Mouse (Mus musculus) heart, postnatal 36 days (tissue): ENCODE results near the gene Olfr1315-ps1. TPM values are rescaled to one million over a fixed set of nuclear protein-coding genes. Genes with fewer than 3 reads are reported as not detected.

Experiments
- DNase-seq, 2 experiments: peaks; one replicate each; pipeline ENCODE4 v3.0.0; 2021 to 2022
- intact Hi-C: fragments of 180-260 bp; cut with DNase I; formaldehyde crosslinking; loops from one replicate; pipeline ENCODE4 v1.15.1; 2025
- total RNA-seq, 2 experiments: library from RNA; stranded (reverse); gene quantifications; 2 replicates each; pipeline ENCODE4 v1.2.3; 2021

Gene Olfr1315-ps1
- not detected for total RNA-seq

DNA sequence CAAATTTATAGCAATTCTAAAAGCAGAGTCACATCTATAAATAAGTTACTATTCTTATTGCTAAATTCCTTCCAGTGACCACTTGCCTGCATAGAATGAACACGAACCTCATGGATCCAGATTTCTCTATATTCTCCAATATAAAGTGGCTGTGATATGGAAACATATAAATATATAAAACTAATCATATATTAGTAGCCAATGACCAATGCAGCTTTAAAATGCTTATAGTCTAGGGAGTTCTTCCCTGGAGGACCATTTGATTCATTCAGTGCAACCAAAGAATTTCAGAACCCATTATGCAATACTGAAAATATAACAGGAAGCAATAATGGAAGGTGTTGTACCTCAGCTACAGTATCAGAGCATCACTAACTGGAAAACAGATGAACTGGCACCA lies at the start of gene Olfr1315-ps1:
Gene Olfr1315-ps1, minus strand, starts transcription at position 101 of the 400 bp plus-strand sequence.
- no peak for DNase-seq
- intact Hi-C loops = no loop called here

DNA sequence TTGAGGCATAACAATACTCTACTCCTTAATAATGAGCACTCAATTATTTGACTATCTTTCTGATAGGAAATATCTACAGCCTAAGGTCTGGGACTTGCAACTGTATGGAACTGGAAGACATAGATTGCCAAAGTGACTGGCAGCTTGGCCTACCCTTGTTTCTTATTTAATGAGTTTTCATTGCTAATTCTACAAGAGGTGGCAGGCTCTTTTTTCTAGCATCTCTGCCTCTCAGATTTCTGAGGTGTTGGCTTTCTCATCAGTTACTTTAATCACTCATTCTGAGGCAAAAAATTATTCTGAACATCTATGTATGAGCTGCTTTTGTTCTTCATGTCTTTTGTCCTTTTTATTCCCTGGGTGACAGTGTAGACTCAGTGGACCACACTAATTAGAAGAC lies 38.7 kb upstream of the Olfr1315-ps1 start, which contains the start of gene Olfr1318:
Gene Olfr1318, plus strand, starts transcription at position 301 of the 400 bp plus-strand sequence.
- DNase-seq = no peak

DNA sequence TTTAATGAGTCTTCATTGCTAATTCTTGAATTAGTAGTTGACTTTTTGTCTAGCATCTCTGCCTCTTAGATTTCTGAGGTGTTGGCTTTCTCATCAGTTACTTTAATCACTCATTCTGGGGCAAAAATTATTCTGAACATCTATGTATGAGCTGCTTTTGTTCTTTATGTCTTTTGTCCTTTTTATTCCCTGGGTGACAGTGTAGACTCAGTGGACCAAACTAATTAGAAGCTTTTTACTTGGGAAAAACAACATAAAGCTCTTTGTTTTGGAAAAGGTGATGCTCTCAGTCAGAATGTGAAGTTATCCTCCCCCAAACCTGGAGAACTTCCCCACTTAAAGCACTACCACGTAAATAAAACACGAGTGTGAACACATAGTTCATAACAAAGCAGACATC lies 24.8 kb upstream of the Olfr1315-ps1 start, which contains the start of gene Olfr1317:
Gene Olfr1317, plus strand, starts transcription at position 301 of the 400 bp plus-strand sequence.
- no peak for DNase-seq
- intact Hi-C loops = no loop called here

More for the DNA sequence above, 38.7 kb upstream of the Olfr1315-ps1 start, which contains the start of gene Olfr1318:
- intact Hi-C loops = no loop called here

DNA sequence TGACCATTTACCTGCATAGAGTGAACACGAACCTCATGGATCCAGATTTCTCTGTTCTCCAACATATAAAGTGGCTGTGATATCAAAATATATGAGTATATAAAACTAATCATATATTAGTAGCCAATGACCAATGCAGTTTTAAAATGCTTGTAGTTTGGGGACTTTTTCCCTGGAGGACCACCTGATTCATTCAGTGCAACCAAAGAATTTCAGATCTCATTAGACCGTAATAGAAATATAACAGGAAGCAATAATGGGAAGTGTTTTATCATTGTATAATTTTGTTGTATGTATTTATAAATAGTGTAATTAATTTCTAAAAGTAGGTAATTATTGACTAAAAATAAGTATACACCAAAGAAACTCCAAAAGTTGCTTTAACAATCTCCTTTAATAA lies 19.6 kb upstream of the Olfr1315-ps1 start, which contains the start of gene Olfr1316:
Gene Olfr1316, minus strand, starts transcription at position 101 of the 400 bp plus-strand sequence.
- no peak for DNase-seq
- intact Hi-C loops = no loop called here

DNA sequence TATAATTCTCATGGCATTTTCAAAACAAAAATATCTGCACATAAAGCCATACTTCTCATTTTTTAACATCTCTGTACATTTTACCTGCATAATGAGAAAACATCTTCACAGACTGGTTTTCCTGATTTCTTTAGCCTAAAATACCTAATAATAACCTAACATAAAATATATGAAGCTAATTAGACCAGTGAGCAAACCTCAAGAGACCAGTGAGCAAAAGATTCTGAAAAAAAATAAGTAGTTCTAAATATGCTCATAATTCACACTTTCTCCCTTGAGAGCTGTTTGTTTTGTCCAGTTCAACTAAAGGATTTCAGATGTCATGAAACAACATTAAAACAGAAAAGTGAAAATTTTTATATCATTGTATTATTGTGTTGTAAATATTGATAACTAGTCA lies 18.6 kb downstream of the Olfr1315-ps1 start, which contains the start of gene Olfr1314:
Gene Olfr1314, minus strand, starts transcription at position 101 of the 400 bp plus-strand sequence.
- DNase-seq = no peak
- intact Hi-C loops = no loop called here

DNA sequence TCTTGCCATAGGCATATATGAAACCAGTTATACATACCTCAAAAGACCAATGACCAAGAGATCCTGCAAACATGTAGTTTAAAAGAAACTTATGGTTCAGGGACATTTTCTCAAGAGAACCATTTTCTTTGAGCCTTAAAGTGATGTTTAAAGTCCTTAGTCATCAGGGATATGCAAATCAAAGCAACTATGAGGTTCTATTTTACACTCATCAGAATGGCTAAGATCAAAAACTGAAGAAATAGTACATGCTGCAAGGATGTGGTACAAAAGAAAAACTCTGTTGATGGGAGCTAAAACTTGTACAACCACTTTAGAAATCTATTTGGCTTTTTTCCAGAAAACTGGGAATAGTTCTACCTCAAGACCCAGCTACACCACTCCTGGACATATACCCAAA lies 37.5 kb downstream of the Olfr1315-ps1 start, which contains the start of gene Olfr1313:
Gene Olfr1313, minus strand, starts transcription at position 101 of the 400 bp plus-strand sequence.
- no peak for DNase-seq
- intact Hi-C loops = no loop called here

Other genes starting within 250 kb of the Olfr1315-ps1 start
- not detected for gene Olfr1305, start 238.3 kb downstream of the Olfr1315-ps1 start, total RNA-seq
- gene Olfr1306, start 199.2 kb downstream of the Olfr1315-ps1 start, total RNA-seq = not detected
- under 1 TPM; 0.03 TPM for gene Olfr1307, start 166.0 kb downstream of the Olfr1315-ps1 start, total RNA-seq
- not detected for gene Olfr1308, start 150.5 kb downstream of the Olfr1315-ps1 start, total RNA-seq
- gene Olfr1309, start 125.2 kb downstream of the Olfr1315-ps1 start, total RNA-seq = not detected
- not detected for gene Olfr1310, start 102.7 kb downstream of the Olfr1315-ps1 start, total RNA-seq
- not detected for gene Olfr1311, start 91.0 kb downstream of the Olfr1315-ps1 start, total RNA-seq
- not detected for gene Olfr1312, start 65.2 kb downstream of the Olfr1315-ps1 start, total RNA-seq
- not detected for gene Olfr1313, start 37.6 kb downstream of the Olfr1315-ps1 start, total RNA-seq
- gene Olfr1314, start 18.7 kb downstream of the Olfr1315-ps1 start, total RNA-seq = not detected
- not detected for gene Olfr1316, start 19.5 kb upstream of the Olfr1315-ps1 start, total RNA-seq
- gene Olfr1317, start 24.9 kb upstream of the Olfr1315-ps1 start, total RNA-seq = not detected
- gene Olfr1318, start 38.8 kb upstream of the Olfr1315-ps1 start, total RNA-seq = not detected
- gene Lpcat4, start 124.0 kb upstream of the Olfr1315-ps1 start, total RNA-seq = 1 to 10 TPM; 2.3 to 2.5 TPM
- not detected for gene Nutm1, start 143.9 kb upstream of the Olfr1315-ps1 start, total RNA-seq
- gene Nop10, start 146.5 kb upstream of the Olfr1315-ps1 start, total RNA-seq = 10 to 100 TPM; 61.8 to 62.8 TPM
- gene Slc12a6, start 150.4 kb upstream of the Olfr1315-ps1 start, total RNA-seq = 10 to 100 TPM; 36.0 to 39.9 TPM
- 1 to 10 TPM in 1 of 2 experiments, under 1 TPM in 1; 0.89 to 1.6 TPM for gene Gm21985, start 150.9 kb upstream of the Olfr1315-ps1 start, total RNA-seq